Mouse (Mus musculus) gastrocnemius, postnatal 10 days (tissue): ENCODE data around the gene Necap2. TPM values are rescaled to one million over a fixed set of nuclear protein-coding genes. Genes with fewer than 3 reads are reported as not detected.

Experiments
- DNase-seq: peaks from one replicate; pipeline ENCODE4 v3.0.0; 2021; ENCODE audit warnings: mixed read lengths
- long read RNA-seq, 2 experiments: library from polyadenylated mRNA; stranded (forward); transcript quantifications; one replicate each; pipeline ENCODE4 v2.0.0; 2021
- total RNA-seq, 2 experiments: library from RNA; stranded (reverse); gene quantifications; 2 replicates each; pipeline ENCODE4 v1.2.3; 2021

The Necap2 gene
- 10 to 100 TPM; 27.2 to 31.1 TPM for total RNA-seq
- long read RNA-seq, experiment 1, transcript Necap2-201 (8 exons, 1,906 nt) = major isoform, 45 of 54 reads
- long read RNA-seq, experiment 1, partial matches to known transcripts = 2 of 54 reads
- long read RNA-seq, experiment 1, other reads (novel, unspliced or antisense) = 6 of 54 reads
- long read RNA-seq, experiment 2, transcript Necap2-201 (8 exons, 1,906 nt) = major isoform, 61 of 72 reads
- long read RNA-seq, experiment 2, partial matches to known transcripts = 1 of 72 reads
- long read RNA-seq, experiment 2, other reads (novel, unspliced or antisense) = 10 of 72 reads

DNA sequence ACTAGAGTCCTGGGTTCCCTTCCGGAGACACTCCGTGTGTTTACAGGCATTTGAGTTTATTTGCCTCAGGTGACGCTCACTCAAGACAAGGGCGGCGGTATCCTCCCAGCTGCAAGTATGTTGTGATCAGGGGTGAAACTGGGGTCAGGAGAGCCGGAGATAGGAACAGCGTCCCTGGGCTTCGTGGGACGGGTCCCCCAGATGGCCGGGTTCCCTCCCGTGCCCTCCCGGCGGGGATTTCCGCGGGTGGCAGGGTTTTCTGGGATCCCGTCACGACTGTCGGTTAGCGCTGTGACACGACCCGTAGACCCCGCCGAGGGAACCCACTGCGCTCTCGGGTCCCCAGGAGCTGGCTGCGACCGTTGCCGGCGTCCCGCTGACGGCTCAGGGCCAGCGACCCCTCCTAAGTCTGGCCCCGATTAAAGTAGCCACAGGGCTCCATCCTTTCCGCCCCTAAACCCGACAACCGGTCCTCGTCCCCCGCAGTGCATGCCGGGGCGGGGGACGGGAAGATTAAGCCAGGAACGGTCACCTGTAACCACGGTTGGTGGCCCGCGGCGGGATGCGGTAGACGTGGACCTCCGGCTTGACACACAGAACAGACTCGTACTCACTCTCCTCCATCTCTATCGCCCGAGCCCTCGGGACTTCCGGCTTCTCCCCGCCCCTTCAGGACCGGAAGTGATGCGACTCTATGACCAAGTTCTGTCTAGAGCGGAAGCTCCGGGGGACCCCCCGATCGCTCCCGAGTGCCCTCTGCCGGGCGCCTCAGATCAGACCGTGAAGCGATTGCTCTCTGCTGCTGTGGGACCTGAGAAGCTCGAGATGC is at the start of gene Necap2:
TSS of gene Necap2 (minus strand) at position 677 of the 829 bp plus-strand sequence.
- peak; percentile 96 for DNase-seq

DNA sequence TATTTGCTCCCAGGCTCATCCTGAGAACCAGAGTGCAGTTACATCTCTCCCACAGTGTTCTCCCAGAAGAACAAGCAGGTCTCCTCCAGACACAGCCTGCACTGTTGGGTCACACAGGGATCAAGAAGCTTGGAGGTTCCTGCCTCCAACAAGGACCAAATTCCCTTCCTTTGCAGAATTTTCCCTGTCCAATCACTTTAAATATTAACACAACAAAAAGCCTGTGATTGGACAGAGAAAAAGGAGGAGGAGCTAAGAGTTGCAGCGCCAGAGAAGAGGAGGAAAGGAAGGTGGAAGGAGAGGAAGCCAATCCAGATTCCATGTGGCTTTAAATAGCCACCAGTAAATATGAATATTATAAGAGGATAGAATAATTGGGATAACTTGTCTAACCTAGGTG is 44.9 kb upstream of the Necap2 start:
- no peak for DNase-seq

DNA sequence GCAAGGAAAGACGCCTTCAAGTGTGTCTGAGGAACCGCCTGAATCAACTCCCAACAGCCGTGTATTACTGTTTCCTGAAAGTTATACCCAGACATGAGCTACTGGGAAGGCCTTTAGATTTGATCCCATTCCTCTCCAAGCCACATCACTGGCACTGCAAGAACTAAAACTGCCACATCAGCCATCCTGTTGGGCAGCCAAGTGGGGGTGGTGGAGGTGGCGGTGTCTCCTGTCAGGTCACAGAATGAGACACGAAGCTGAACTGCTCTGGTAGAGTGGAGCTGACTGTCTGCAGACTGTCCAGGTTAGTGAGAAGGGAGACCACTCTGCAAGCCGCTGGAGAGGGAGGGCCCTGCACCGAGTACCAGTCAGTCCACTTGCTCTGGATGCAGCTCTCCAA is 44.5 kb upstream of the Necap2 start:
- DNase-seq = no peak

DNA sequence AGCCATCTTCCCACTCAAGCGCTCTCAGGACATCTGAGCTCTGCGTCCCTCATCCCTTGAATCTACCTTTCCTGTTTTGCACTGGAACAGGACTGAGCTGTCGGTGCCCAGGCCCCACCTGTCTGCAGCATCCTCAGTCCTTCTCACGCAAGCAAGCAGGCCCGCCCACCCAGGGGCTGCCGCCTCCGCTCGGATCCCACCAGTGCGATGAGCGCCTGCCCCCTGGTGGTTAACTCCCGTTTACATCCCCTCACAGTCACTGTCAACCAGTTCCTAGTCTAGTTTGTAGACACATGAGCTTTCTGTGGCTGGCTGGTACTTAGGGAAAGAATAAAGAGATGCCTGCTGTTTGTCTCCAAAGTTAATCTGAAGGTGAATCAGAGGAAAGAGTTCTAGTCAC is 42.5 kb upstream of the Necap2 start:
- peak; percentile 71 for DNase-seq

DNA sequence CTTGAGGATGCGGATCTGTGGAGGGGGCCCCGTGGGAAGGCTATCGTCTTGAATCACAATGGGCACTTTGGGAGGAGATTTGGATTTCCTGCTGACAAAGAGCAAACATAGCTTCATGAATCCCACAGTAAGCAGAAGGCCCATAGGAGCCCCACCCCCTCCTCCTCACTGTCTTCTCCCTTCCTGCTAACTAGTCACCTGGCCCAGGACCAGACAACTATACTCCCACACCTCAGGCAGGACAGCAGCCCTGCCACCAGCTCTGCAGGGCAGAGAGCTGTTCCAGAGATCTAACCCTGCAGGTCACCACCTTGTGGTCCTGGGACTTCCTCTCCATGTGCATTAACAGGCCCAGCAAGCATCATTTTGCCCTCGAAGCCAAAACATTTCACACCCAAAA is 40.5 kb upstream of the Necap2 start:
- DNase-seq = no peak

DNA sequence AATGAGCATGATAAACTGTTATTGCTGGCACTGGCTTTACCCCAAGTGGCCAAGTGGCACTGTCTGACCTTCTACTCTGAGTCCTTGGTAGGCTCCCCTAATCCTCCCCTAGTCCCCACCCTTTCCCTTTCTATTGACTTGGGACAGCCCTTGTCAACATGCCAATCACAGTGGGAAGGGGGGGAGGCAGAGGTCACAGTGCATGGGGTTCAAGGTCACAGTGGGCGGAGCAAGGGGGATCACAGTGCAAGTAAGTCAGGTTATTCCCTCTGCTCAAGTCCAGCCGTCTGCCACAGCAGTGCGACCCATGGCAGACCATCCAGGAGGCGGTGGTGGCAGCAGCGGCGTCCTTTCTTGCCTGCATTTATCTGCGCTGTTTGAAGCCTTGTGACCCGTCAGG is 37.2 kb upstream of the Necap2 start:
- DNase-seq = no peak

DNA sequence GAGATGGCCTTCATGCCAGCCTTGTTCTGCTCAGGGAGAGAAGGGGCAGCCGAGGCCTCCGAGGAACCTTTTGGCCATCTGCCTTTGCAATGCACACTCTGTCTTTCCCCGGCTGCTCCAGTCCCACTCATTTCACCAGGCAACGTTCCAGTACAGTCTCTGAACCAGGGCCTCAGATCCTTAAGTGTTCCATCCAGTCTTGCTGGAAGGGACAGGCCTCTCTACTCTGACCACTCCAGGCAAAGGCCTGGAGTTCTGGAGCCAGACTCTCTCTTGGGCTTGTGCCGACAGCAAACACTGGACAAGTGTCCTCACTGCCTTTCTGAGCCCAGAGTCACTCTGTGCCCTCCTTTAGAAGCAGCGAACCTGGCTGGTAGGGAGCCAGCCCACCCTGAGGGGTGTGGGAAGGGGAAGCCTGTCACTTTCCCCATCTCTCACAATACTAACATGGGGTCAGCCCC is 36.4 kb upstream of the Necap2 start:
- DNase-seq = no peak

DNA sequence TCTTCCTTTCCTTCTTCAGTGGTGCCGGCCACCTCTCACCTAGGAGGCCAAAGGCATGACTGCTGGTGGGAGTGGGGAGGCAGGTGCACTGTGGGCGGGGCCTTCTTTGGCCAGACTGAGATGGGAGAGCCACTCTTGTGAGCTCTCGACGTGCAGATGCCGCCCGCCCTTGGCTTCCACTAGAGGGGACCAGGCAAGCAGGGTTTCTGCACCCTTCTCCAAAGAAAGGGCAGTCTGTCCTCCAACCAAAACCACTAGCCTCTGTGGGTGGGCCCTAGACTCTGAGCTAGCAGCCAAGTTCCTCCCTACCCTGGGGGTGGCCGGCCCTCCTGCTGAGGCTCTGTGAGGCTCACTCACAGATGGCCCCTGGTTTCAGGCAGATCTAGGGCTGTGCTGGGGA is 35.7 kb upstream of the Necap2 start:
- no peak for DNase-seq

DNA sequence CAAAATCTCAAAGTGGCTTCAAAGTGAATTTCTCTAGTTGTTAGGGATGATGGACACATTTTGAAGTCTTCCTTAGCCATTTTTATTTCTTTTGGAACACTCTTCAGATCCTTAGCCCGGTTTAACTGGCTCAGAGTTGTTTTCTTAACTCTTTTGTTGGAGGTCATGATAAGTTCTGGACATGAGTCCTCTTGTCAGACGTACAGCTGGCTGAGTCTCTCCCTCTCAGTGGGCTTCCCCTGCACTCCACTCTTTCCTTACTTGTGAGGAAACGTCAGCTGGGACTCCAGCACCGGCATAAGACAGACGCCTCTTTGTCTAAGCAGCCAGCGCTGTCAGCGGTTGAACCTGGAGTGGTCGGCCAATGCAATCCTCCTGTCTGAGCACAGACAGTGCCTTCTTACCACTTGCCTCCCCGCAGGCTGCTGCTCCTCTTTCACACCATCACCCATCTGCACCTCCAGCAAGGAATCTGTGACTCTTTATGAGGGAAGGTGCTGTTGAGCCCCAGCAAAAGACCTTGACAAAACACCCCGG is 30.1 kb upstream of the Necap2 start:
- no peak for DNase-seq

DNA sequence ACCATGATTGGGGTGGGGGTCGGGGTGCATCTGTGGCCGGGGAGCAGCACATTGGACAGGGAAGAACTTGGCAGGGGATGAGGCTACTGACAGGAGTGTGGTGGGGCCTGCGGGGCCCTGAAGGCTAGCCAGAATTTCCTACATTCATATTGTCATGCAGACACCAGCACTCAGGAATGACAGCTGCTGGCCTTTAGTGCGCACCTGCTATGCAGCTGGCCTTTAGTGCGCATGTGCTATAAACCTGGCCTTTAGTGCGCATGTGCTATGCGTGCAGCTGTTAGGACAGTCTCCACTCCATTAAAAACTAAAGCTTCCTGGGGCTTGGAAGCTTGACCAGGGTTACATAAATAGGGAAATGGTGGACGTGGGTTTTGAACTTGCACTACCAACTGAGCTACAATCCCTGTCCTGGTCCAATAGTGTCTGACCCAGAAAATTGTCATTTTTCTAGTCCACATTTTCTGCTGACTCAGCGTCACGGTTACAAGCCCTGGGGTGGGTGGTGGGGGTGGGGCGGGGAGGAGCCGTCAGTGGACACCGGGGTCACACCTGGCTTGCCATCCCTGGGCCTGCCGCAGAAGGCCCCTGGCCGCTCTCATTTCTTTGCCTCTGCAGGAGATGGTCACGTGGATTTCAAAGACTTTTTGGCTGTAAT is 28.5 kb upstream of the Necap2 start:
- peak; percentile 36 for DNase-seq

DNA sequence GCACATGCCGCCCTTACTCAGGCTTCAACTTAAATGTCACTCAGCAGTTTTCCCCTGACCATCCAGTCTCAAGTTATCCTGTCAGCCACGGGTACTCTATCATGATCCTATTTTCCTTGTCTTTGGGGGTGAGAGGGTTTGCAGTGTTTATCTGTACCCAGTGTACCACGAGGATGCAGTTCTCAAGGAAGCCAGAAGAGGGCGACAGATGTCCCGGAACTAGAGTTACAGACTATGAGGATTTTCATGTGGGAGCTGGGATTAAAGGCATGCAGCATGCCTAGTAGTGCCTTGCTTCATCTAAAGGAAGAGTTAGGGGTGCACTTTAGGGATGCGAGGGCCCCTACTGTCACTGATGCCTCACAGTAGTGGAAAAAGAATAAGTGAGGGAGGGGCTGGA is 23.7 kb upstream of the Necap2 start:
- DNase-seq = peak; percentile 43

DNA sequence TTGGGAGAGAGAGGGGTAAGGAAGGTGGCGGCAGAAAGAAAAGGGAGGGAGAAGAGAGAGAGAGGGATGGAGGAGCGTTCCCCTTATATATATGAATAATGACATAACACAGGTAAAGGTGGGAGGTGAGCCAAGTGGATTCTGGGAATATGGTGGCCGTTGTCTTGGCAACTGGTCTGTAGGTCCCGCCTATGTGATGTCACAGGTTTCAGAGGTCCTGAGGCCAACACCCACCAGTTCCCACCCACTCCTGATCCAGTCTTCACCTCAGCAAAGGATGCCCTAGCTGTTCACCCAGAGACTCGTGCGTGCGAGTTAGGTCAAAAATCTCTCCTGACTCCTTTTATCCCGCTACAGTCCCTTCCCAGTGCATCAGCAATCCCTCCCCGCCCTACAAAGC is 23.1 kb upstream of the Necap2 start:
- DNase-seq = no peak

DNA sequence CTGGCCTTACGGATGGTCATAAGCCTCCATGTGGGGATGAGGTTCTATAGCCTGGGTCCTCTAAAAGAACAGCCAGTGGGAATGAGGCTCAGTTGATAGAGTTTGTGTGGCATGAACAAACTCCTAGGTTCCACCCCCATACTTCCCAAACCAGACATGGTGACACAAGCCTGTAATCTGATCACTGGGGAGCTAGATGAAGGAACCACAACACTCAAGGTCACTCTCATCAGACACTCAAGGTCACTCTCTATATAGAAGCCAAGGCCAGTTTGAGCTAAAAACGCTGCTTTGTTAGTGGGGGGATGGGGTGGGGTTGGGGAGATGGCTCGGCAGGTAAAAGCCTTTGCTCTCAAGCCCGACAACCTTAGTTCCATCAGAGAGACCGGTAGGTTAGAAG is 21.8 kb upstream of the Necap2 start:
- no peak for DNase-seq

DNA sequence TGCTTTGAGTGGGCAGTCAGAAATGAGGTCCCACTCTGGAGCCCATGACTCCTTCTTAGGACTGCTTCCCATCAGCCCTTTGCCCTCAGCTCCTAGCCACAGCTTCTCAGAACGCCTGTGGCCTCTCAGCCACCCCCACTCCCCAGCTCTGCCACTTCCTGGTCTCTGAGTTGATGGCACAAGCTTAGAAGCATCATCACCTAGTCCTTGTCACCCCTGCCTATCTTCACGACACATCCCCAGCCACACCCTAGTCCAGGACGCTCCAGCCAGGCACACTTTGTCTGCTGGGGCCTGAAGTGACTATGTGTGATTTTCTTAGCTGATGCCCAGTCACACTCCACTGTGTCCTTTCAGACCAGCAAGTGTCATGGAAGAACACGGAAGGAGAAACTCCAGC is 20.8 kb upstream of the Necap2 start:
- no peak for DNase-seq

DNA sequence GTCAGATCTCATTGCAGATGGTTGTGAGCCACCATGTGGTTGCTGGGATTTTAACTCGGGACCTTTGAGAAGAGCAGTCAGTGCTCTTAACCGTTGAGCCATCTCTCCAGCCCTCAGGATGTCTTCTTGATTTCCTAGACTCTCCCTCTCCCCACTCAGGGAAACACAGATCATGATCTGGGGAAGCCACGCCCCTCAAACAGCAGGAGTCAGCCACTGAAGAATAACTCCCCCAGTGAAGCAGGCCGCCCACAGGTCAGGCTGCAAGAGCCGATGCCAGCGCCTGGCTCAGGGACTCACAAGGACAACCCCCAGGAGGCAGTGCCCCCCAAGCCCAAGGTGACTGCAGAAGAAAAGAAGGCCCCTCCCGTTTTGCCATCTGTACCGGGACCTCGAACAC is 18.6 kb upstream of the Necap2 start:
- DNase-seq = no peak

DNA sequence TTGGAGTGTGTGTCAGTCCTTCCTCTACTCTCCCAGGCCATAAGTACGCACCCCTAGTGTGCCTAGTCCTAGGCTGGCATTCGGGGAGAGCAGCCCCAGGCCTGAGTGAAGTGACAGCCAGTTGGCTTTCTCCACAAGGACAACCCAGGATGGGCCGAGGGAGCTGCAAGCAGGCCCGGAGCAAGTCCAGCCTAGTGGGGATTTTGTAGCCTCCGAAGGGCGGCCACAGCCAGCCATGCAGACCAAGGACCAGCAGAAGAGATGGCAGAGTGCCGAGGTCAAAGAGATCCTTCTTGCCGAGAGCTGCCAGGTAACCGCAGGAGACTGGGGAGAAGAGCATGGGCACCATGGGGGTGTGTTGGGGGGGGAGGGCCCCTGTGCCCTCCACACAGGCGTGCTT is 16.9 kb upstream of the Necap2 start:
- DNase-seq = no peak

DNA sequence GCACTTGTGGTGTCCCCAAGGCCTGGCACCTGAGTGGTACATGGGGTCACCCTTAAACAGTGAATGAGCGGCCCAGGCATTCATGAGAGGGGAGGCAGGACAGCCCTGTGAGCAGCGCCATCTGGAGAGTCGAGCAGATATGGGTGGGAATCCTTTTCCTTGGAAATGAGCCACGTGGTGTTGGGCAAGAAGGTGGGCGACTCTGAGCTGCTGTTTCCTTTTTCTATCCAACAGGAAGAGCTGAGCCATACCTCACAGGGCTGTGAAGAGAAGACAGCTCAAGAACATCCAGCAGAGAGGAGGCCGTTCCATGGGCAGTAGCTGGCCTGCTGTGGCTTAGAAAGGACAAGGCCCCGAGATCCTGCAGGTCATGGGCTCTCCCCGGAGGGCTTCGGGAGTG is 10.6 kb upstream of the Necap2 start:
- DNase-seq = no peak

DNA sequence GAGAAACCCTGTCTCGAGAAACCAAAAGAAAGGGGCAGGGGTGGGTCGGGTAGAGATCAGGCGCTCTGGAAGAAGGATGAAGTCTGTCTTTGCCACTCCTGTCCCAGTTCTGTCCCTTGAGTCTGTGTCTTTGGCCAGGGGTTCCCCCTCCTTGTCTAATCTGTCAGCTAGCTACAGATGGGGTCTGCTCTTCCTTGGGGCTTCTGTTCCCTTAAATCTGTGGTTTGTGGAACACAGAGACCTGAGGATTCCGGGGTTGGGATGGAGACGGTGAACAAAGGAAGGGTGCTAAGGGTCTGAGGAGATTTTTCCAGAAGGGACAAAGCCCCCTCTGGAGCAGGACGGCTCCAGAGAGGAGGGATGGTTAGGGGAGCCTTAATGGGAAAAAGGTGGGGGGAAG is 9.9 kb upstream of the Necap2 start, which contains the start of gene Spata21:
TSS of gene Spata21 (plus strand) at position 301 of the 400 bp plus-strand sequence.
- no peak for DNase-seq

DNA sequence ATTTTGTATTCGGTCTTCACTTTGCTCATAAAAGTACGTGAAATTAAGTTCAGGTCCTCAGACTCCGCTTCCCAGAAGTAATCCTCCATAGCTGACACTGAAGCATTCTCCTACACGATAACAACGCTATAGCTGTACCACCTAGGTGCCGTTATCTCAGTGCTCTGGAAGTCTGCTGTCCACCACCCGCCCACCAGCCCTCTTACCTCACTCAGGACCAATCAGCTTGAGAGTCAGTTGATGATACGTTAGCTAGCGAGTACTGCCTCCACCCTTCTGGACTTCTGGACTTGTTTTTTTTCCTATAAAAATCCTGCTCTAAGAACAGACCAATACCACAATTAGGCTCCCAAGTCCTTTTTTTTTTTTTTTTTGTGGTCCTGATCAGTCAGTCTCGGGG is 8.7 kb upstream of the Necap2 start:
- no peak for DNase-seq

DNA sequence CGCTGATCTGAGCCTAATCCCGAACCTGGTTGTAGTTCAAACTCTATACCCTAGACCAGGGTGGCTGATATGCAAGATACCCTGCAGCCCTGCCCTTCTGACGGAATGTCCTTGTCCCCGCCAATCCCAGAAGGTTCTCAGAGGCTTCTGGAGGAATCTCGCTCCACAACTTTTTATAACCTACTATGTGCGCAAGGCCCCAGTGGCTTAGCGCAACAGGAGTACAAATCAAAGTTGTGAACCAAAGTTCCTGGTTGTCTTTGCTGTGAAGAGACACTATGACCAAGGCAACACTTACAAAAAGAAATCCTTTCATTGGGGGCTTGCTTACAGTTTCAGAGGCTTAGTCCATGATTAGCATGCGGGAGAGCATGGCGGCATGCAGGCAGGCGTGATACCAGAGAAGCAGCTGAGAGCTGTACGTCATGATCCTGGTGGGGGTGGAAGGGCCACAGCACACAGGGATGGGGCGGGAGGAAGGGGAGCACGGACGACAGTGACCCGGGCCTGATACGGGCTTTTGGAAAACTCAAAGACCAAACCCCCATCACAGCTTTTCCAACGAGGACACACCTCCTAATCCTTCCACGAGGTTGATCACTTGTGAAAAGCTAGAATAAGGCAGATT is 467 bp upstream of the Necap2 start:
- no peak for DNase-seq

DNA sequence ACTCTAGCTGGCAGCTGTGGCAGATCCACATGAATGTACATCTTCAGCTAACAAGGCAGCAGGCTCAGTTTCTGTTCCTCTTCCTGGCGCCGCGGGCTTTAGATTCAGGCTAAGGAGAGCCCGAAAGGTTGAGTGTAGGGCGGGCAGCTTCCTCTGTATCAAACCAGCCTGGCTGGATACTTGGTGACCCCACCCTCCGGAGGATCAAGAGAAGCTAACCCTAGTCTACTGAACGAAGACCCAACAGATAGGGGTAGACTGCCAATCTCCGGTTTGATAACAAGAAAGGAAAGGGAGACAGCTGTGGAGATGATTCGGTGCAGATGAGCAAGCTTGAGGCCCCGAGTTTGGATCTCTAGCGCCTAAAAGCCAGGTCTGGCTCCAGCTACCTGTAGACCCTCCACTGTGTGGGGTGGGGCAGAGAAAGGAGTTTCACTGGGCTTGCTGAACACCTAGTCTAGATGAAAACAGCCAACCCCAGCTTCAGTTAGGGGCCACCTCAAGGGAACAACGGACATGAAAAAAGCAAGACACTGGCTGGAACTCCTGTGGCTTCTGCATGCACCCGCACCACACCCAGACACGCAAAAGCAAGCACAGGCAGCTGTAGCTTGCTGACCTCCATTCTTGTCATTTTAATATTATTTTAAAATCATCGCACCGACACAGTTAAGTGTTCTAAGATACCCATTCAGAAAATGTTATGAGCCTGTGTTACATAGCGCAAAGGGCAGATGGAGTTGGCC is 1.2 kb downstream of the Necap2 start:
- DNase-seq = no peak

DNA sequence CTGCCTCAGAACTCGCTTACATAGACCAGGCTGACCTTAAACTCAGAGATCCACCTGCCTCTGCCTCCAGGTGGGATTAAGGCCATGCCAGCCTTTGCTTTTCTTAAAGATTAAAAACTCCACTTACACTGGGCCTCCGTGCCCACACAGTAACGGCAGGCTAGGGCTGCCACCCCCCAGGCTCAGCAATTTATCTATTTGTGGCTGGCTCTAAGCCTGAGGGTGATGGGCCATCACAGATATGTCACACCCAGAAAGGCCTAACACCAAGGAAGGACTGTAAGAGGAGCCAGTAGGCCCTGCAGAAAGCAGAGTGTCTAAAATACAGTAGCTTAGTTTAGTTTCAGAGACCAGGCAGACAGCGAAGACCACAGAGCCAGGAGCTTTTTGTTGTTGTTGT is 4.0 kb downstream of the Necap2 start:
- no peak for DNase-seq
